Mouse (Mus musculus): ENCODE results near the gene Lrrc3c. TPM values are rescaled to one million over a fixed set of nuclear protein-coding genes. Genes with fewer than 3 reads are reported as not detected.

Gene Lrrc3c
- polyA plus RNA-seq, 1 experiment from 2014 or later, result not detected

Other genes starting within 250 kb of the Lrrc3c start
- gene Ppp1r1b, start 249.9 kb upstream of the Lrrc3c start, polyA plus RNA-seq (2014; fragmentation: Nextera tagmentation; extraction: Ambion mirVana), result 0.95 and 1.2 TPM in 2 replicates
- gene Stard3, start 239.9 kb upstream of the Lrrc3c start, polyA plus RNA-seq (2014; fragmentation: Nextera tagmentation; extraction: Ambion mirVana), result 34.5 and 36.0 TPM in 2 replicates
- 0.31 TPM in 1 of 2 replicates, not detected in the other for gene Tcap, start 214.5 kb upstream of the Lrrc3c start, polyA plus RNA-seq (2014; fragmentation: Nextera tagmentation; extraction: Ambion mirVana)
- 0.62 and 1.1 TPM in 2 replicates for gene Pnmt, start 211.8 kb upstream of the Lrrc3c start, polyA plus RNA-seq (2014; fragmentation: Nextera tagmentation; extraction: Ambion mirVana)
- 6.4 and 6.9 TPM in 2 replicates for gene Pgap3, start 197.8 kb upstream of the Lrrc3c start, polyA plus RNA-seq (2014; fragmentation: Nextera tagmentation; extraction: Ambion mirVana)
- 6.0 and 7.6 TPM in 2 replicates for gene Erbb2, start 185.8 kb upstream of the Lrrc3c start, polyA plus RNA-seq (2014; fragmentation: Nextera tagmentation; extraction: Ambion mirVana)
- 225 and 280 TPM in 2 replicates for gene Mien1, start 159.3 kb upstream of the Lrrc3c start, polyA plus RNA-seq (2014; fragmentation: Nextera tagmentation; extraction: Ambion mirVana)
- gene Grb7, start 151.9 kb upstream of the Lrrc3c start, polyA plus RNA-seq (2014; fragmentation: Nextera tagmentation; extraction: Ambion mirVana), result 0.58 and 0.67 TPM in 2 replicates
- gene Ikzf3, start 52.3 kb upstream of the Lrrc3c start, polyA plus RNA-seq (2014; fragmentation: Nextera tagmentation; extraction: Ambion mirVana), result 0.05 TPM in 1 of 2 replicates, not detected in the other
- gene Zpbp2, start 47.2 kb upstream of the Lrrc3c start, polyA plus RNA-seq (2014; fragmentation: Nextera tagmentation; extraction: Ambion mirVana), result not detected in 2 replicates
- 17.1 and 53.4 TPM in 2 replicates for gene Ormdl3, start 10.9 kb upstream of the Lrrc3c start, polyA plus RNA-seq (2014; fragmentation: Nextera tagmentation; extraction: Ambion mirVana)
- gene Gm12355, start 27.4 kb downstream of the Lrrc3c start, polyA plus RNA-seq (2014; fragmentation: Nextera tagmentation; extraction: Ambion mirVana), result 0.71 and 1.4 TPM in 2 replicates
- not detected in 2 replicates for gene Gsdma3, start 28.1 kb downstream of the Lrrc3c start, polyA plus RNA-seq (2014; fragmentation: Nextera tagmentation; extraction: Ambion mirVana)
- not detected in 2 replicates for gene Gsdma2, start 48.5 kb downstream of the Lrrc3c start, polyA plus RNA-seq (2014; fragmentation: Nextera tagmentation; extraction: Ambion mirVana)
- not detected in 2 replicates for gene Gsdma, start 66.1 kb downstream of the Lrrc3c start, polyA plus RNA-seq (2014; fragmentation: Nextera tagmentation; extraction: Ambion mirVana)
- 135 and 164 TPM in 2 replicates for gene Psmd3, start 84.3 kb downstream of the Lrrc3c start, polyA plus RNA-seq (2014; fragmentation: Nextera tagmentation; extraction: Ambion mirVana)
- not detected in 2 replicates for gene Csf3, start 103.0 kb downstream of the Lrrc3c start, polyA plus RNA-seq (2014; fragmentation: Nextera tagmentation; extraction: Ambion mirVana)
- 65.7 and 81.1 TPM in 2 replicates for gene Med24, start 131.1 kb downstream of the Lrrc3c start, polyA plus RNA-seq (2014; fragmentation: Nextera tagmentation; extraction: Ambion mirVana)
- gene Thra, start 142.3 kb downstream of the Lrrc3c start, polyA plus RNA-seq (2014; fragmentation: Nextera tagmentation; extraction: Ambion mirVana), result 175 and 194 TPM in 2 replicates
- 3.0 TPM in 2 replicates for gene Nr1d1, start 177.0 kb downstream of the Lrrc3c start, polyA plus RNA-seq (2014; fragmentation: Nextera tagmentation; extraction: Ambion mirVana)
- 25.0 and 35.9 TPM in 2 replicates for gene Msl1, start 197.2 kb downstream of the Lrrc3c start, polyA plus RNA-seq (2014; fragmentation: Nextera tagmentation; extraction: Ambion mirVana)
- 46.6 and 57.3 TPM in 2 replicates for gene Casc3, start 206.6 kb downstream of the Lrrc3c start, polyA plus RNA-seq (2014; fragmentation: Nextera tagmentation; extraction: Ambion mirVana)
- 8.8 and 9.6 TPM in 2 replicates for gene Rapgefl1, start 238.5 kb downstream of the Lrrc3c start, polyA plus RNA-seq (2014; fragmentation: Nextera tagmentation; extraction: Ambion mirVana)

Data from midbrain, embryonic 14.5 days (tissue).